9 mouse cellular contexts compared by ENCODE assay signal in genomic region chr5:93163541-93163940, GRCm38 (mm10). TPM values are rescaled to one million over a fixed set of nuclear protein-coding genes. Genes with fewer than 3 reads are reported as not detected.
DNase-seq lines count a peak whose midpoint lies in the region; ATAC-seq and TF ChIP-seq lines count a peak whose summit lies in the region.
"Had no signal": no experiment of that assay in that cellular context is flagged by ENCODE, and none has a peak within 500 bp of the region (broad histone marks: within the 10 kb centered on the region; RNA-seq: fewer than 3 reads in every experiment).

No protein-coding gene starts in this region.

- no peak; the same call in 1 of the 2 replicates for ATAC-seq in hindbrain, embryonic 13.5 days (ENCODE audit: low FRiP score)
- no peak for ATAC-seq in G1E (ENCODE audit: extremely low read depth, insufficient number of reproducible peaks, low FRiP score, poor library complexity, severe bottlenecking)
- ATAC-seq in hindbrain, embryonic 14.5 days (ENCODE audit: low FRiP score) = no peak

- H3K9ac ChIP-seq in hindbrain, embryonic 13.5 days = no peak overlapping the region
- no peak overlapping the region for H3K9ac ChIP-seq in hindbrain, embryonic 14.5 days
- H3K9ac ChIP-seq: limb, embryonic 13.5 days had no signal

- H3K36me3 ChIP-seq in hindbrain, embryonic 10.5 days = peaks cover 99% of the 10 kb centered on the region
- peaks cover 80% of the 10 kb centered on the region for H3K36me3 ChIP-seq in hindbrain, embryonic 13.5 days
- H3K36me3 ChIP-seq in G1E (replicated peaks) = peaks cover 90% of the 10 kb centered on the region
- peaks cover 65% of the 10 kb centered on the region for H3K36me3 ChIP-seq in hindbrain, embryonic 14.5 days (replicated peaks; ENCODE audit: control insufficient read depth, insufficient read depth)

- H3K27me3 ChIP-seq in hindbrain, embryonic 10.5 days (ENCODE audit: insufficient read depth, poor library complexity, severe bottlenecking) = no peaks in the 10 kb centered on the region
- H3K27me3 ChIP-seq in hindbrain, embryonic 13.5 days = no peaks in the 10 kb centered on the region
- H3K27me3 ChIP-seq in G1E (ENCODE audit: insufficient read depth, low read length) = no peaks in the 10 kb centered on the region
- no peaks in the 10 kb centered on the region for H3K27me3 ChIP-seq in hindbrain, embryonic 14.5 days (ENCODE audit: control insufficient read depth, insufficient read depth, low read length)
- H3K27me3 ChIP-seq: limb, embryonic 13.5 days had no signal

- no peak overlapping the region for H3K4me3 ChIP-seq in hindbrain, embryonic 10.5 days
- H3K4me3 ChIP-seq in hindbrain, embryonic 13.5 days = no peak overlapping the region
- no peak overlapping the region for H3K4me3 ChIP-seq in G1E (ENCODE audit: low read depth, low read length)
- no peak overlapping the region for H3K4me3 ChIP-seq in hindbrain, embryonic 14.5 days (replicated peaks; ENCODE audit: low read length)
- H3K4me3 ChIP-seq: limb, embryonic 13.5 days had no signal

- peak; percentile 37 for DNase-seq in hindbrain, embryonic 10.5 days (ENCODE audit: low spot score)
- DNase-seq in 3T3-L1 (ENCODE audit: low read depth, low spot score) (peak; percentile 79), G1E (ENCODE audit: low spot score) (peak; percentile 22)
- peak; percentile 57 to 76 for DNase-seq in cerebellum, postnatal 36 days
- DNase-seq in hindbrain, embryonic 14.5 days (ENCODE audit: low spot score) = peak; percentile 76
- peak; percentile 61 for DNase-seq in lung, postnatal 25 days (ENCODE audit: low spot score)
- peak; percentile 43 for DNase-seq in thymus, postnatal 4 days

- no peak overlapping the region for H3K4me2 ChIP-seq in hindbrain, embryonic 13.5 days
- H3K4me2 ChIP-seq in hindbrain, embryonic 14.5 days (replicated peaks) = no peak overlapping the region
- H3K4me2 ChIP-seq: limb, embryonic 13.5 days had no signal

- H3K9me3 ChIP-seq in hindbrain, embryonic 10.5 days = no peaks in the 10 kb centered on the region
- no peaks in the 10 kb centered on the region for H3K9me3 ChIP-seq in hindbrain, embryonic 13.5 days
- H3K9me3 ChIP-seq in G1E (replicated peaks) = no peaks in the 10 kb centered on the region; the same call in 1 of the 2 replicates
- no peaks in the 10 kb centered on the region for H3K9me3 ChIP-seq in hindbrain, embryonic 14.5 days (ENCODE audit: control insufficient read depth, low read length)
- H3K9me3 ChIP-seq: limb, embryonic 13.5 days had no signal

- WGBS in hindbrain, embryonic 10.5 days = 93% methylated on average over 3 of the region's 3 CpGs
- 83% methylated on average over 3 of the region's 3 CpGs for WGBS in hindbrain, embryonic 13.5 days
- 80% methylated on average over 3 of the region's 3 CpGs for WGBS in hindbrain, embryonic 14.5 days

- no peaks in the 10 kb centered on the region for H3K4me1 ChIP-seq in hindbrain, embryonic 10.5 days (replicated peaks)
- no peaks in the 10 kb centered on the region for H3K4me1 ChIP-seq in hindbrain, embryonic 13.5 days (replicated peaks)
- no peaks in the 10 kb centered on the region for H3K4me1 ChIP-seq in G1E (ENCODE audit: insufficient read depth, low read depth, low read length)
- no peaks in the 10 kb centered on the region for H3K4me1 ChIP-seq in hindbrain, embryonic 14.5 days (replicated peaks; ENCODE audit: control insufficient read depth, insufficient read depth, low read length)

- TF ChIP-seq CTCF in G1E (IDR thresholded peaks at IDR 0.05; ENCODE audit: low read depth, low read length) = no peak

- no peak overlapping the region for H3K27ac ChIP-seq in hindbrain, embryonic 10.5 days
- H3K27ac ChIP-seq in hindbrain, embryonic 13.5 days = no peak overlapping the region
- H3K27ac ChIP-seq in hindbrain, embryonic 14.5 days = no peak overlapping the region
- H3K27ac ChIP-seq: limb, embryonic 13.5 days had no signal

RNA-seq across cellular contexts. Expression of gene Ccni, which starts 42.8 kb away (rescaled TPM):
- 115 and 118 TPM in 2 replicates for polyA plus RNA-seq in hindbrain, embryonic 10.5 days (2016; fragmentation: Nextera tagmentation; extraction: Ambion mirVana)
- polyA plus RNA-seq in hindbrain, embryonic 13.5 days (2015; fragmentation: Nextera tagmentation; extraction: Ambion mirVana) = 137 and 140 TPM in 2 replicates
- total RNA-seq in G1E (2014; fragmentation: Nextera tagmentation) = 418 and 432 TPM in 2 replicates
- 272 and 302 TPM in 2 replicates for total RNA-seq in G1E (2017)
- polyA plus RNA-seq in G1E (2012) = 138 and 240 TPM in 2 replicates
- polyA plus RNA-seq in hindbrain, embryonic 14.5 days (2014; fragmentation: Nextera tagmentation; extraction: Ambion mirVana) = 173 and 186 TPM in 2 replicates

RNA-seq across cellular contexts. Expression of gene 2010109A12Rik, which starts 42.8 kb away (rescaled TPM):
- 2.3 and 2.6 TPM in 2 replicates for polyA plus RNA-seq in hindbrain, embryonic 10.5 days (2016; fragmentation: Nextera tagmentation; extraction: Ambion mirVana)
- polyA plus RNA-seq in hindbrain, embryonic 13.5 days (2015; fragmentation: Nextera tagmentation; extraction: Ambion mirVana) = 2.0 and 2.2 TPM in 2 replicates
- 2.0 and 3.0 TPM in 2 replicates for total RNA-seq in G1E (2014; fragmentation: Nextera tagmentation)
- 1.4 and 3.7 TPM in 2 replicates for total RNA-seq in G1E (2017)
- 0.12 and 0.26 TPM in 2 replicates for polyA plus RNA-seq in G1E (2012)
- polyA plus RNA-seq in hindbrain, embryonic 14.5 days (2014; fragmentation: Nextera tagmentation; extraction: Ambion mirVana) = 0.94 and 1.2 TPM in 2 replicates

Comparison
In these comparisons a context has a peak if more than half of its experiments do, and no peak if none do; other contexts are left out.
1. DNase-seq: peak in every context shown above with its lines; median percentile 79 in 3T3-L1; 76 in hindbrain, embryonic 14.5 days; 66 in cerebellum, postnatal 36 days; 61 in lung, postnatal 25 days; 43 in thymus, postnatal 4 days; 37 in hindbrain, embryonic 10.5 days; 22 in G1E.